Mouse (Mus musculus): ENCODE results near the gene Slc10a1.

DNA sequence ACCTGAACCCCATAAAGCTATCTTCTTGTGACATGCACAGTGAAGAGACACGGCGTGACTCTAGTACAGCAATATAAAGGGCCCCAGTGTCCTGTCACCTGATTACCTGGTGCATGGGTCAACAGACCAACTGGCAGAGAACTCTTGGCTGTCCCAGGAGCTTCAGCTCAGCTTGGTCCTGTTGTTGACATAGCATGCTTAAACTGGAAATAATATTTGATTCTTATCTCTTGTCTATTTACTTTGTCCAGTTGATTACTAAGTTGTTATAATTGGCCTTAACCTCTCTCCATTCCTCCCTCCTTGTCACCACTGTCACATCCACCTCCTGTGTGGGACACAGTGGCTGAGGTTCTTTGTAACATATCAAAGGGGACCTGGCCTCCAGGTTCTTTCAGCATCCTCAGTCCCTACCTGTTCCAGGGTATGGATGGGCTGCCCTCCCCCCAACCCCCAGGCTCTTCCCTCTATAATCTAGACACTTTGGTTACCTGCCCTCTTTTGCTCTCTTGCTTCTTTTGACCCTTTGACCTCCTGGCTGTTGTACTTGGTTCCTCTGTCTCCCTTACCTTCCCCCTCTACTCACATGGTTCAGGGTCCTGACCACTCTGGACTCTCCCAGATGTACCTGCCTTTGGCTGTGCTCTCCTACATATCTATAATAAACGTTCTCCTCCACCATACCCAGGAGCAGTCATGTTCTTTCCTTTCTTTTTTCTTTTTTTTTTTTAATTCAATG, 36.9 kb downstream of the Slc10a1 start:
- TF ChIP-seq USF1 (IDR thresholded peaks at IDR 0.05; ENCODE audit: low read depth) (no peak), CTCF (IDR thresholded peaks at IDR 0.05; ENCODE audit: control insufficient read depth, insufficient read depth, insufficient read length) (no peak)
